Mouse (Mus musculus) left cerebral cortex, adult 9 months (tissue): Measurements from ENCODE around the gene Ugt1a10.
"Not testable (repeated sequence)": the region's sequence is repeated elsewhere in the genome, so short reads cannot be mapped to it uniquely, and the experiment has no call there.

Experiments used
- DNase-seq, 2 experiments: peaks; one replicate each; pipeline ENCODE4 v3.0.0; 2022; ENCODE audit warnings: low spot score in 2 of 2

Ugt1a10 gene

DNA sequence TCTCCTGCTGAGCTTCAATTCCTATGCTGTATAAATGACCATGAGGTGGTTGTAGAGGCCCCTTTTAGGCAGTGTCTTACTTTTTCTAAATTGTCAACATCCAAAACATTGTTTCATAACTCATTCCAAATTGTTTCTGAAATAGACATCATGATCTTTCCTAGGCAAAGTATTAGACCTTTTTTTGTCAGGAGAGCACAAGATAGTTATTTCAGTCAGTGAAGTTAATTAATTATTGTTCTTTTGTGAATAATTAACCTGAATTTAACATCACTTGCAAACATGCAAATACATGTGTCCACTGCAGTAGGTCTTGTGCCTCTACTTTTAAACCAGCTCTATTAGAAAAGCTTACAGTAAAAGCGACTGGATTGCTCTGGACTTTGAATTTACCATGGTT lies at the start of gene Ugt1a10:
Gene Ugt1a10 (plus strand): TSS at position 301 of the 400 bp plus-strand sequence.
- DNase-seq = no peak

DNA sequence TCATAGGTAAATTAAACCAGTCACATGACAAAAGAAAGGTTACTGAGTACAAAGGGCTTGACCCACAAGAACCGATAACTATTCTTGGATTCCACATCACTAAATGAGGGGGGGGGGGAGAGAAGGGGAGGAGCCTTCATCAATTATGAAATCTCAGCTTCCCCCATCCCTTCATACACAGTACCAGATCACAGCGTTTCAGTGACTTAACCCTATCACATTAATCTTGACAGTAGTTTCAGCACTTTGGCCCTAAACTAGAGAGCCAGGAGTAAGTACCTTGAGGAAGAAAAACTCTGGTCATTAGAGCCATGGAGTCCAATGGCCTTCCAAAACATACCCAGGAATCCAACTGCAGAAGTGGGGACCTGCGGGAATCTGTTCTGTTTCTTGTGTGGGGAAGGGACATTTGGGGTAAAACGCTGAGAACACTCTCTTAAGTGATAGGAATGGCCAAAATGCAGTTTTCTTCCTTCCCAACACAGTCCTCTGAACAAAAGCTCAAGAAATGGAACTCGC lies 47.4 kb upstream of the Ugt1a10 start:
- DNase-seq = no peak

DNA sequence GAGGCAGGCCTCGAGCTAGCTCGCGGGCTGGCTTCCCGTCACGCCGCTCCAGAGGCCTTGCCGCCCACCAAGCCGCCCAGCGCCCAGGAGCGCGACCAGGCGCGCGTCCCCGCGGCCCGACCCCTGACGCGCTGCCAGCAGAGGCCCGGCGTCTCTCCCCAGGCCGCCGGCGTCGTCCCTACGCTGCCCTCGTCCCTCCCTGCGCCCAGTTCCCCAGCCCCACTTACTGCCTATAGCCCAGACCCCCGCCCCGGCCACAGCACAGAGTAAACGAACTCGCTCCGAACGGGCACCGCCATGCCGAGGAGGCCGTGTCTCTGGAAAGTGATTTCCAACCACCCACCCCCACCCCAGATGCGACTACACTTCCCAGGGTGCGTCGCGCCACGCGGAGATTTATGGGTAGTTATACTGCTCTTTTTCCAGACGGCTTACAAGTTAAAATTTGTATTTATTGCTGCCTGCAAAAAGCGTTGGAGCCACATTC lies 46.9 kb upstream of the Ugt1a10 start, which contains the start of gene Usp40:
Gene Usp40 (minus strand): TSS at position 341 of the 487 bp plus-strand sequence.
- peak; percentile 25 to 74 for DNase-seq

DNA sequence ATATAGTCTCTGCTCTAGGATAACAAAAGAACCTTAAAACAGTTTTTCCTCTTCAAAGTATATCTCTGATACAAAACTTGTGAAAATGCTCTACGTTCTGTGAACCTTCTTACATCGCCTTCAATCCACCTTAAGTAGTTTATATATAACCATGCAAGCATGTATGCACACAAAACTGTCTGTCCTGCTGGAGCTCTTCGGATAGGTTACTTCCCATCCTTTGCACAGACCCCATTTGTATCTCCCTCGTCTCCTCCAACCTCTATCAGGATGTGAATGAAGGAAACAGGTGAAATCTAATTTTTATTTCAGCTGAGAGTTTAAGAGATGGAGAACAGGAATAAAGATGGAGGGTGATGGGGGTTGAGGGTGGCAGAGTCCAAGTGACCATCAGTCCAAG lies 46.5 kb upstream of the Ugt1a10 start:
- no peak for DNase-seq

DNA sequence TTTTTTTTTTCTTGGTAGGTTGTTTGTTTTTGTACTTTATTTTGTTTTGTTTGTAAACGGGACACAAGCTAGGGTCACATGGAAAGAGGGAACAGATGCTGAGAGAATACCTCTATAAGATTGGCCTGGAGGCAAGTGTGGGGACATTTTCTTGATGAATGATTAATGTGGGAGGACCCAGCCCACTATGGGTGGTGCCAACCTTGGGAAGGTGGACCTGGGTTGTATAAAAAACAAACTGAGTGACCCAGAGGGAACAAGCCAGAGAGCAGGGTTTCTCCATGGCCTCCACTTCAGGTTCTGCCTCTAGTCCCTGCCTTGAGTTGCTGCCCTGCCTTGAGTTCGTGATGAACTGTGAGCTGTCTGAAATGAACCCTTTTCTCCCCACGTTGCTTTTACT lies 45.7 kb upstream of the Ugt1a10 start:
- no peak for DNase-seq

DNA sequence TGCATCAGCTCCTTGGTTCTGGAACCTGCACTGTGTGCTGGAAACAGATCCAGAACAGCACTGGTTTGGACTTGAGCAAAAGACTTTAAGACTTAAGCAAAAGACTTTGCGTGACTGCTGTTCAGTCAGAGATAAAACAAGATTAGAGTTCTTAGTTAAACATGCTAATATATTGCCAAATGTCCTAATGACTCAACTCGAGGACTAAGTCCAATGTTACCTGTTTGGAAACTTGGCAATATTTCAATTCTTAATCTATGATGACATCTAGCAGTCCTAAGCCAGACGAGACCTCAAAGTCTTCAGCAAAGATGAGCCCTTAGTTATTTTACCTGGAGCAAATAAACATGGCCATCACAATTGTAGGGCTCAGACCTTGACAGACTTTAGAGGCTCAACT lies 41.5 kb upstream of the Ugt1a10 start:
- no peak for DNase-seq

DNA sequence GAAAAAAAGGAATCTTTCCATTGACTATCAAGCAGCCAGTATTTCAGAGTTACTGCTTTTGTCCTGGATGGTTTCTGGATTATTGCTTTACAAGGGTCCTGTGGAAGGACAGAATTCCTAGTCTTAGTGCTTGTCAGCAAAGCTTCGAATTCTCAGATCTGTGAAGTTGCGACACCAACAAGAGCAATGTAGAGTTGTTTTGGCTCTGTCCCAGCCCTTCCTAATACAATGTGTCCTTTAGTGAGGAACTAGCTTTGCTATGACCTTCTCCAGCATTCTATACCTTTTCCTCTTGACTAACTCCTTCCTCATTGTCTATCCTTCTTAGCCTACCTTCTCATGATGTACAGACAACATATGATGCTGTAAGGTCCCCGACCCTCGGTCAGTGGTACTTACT lies 41.0 kb upstream of the Ugt1a10 start:
- DNase-seq = no peak

DNA sequence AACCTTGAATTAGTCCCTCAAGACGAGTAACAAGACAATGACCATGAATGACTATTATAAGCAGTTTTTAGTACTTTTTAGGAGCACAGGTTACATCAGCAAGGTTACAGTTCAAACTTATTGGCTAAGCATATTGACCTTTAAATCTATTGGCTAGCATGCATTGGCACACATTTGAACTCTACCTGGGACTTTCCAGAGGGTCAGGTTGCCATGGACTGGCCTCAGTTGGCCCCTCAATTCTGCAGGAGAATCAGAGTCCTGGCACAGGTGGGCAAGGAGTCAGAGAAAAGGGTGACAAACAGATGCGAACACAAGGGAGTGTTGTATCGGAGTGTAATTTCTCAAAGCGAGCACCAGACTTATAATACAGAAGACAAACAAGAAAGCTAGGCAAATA lies 40.5 kb upstream of the Ugt1a10 start:
- no peak for DNase-seq

DNA sequence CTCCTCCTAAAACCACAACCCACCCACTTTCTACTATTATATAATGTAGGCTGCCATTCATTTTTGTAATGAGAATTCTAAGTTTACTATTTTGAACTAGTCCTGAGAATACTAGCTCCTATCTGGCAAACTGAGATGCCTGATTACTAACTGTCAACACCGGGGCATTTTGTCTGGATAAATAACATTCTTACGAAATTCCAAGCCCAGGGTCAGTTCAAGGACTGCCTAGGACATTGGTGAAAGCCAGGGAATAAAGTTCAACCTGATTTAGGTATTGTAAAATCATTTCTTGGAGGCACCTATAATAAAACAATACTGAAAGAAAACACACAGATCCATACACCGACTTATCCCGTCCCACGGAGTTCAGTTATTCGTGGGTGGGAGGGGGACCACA lies 39.8 kb upstream of the Ugt1a10 start:
- DNase-seq = no peak

DNA sequence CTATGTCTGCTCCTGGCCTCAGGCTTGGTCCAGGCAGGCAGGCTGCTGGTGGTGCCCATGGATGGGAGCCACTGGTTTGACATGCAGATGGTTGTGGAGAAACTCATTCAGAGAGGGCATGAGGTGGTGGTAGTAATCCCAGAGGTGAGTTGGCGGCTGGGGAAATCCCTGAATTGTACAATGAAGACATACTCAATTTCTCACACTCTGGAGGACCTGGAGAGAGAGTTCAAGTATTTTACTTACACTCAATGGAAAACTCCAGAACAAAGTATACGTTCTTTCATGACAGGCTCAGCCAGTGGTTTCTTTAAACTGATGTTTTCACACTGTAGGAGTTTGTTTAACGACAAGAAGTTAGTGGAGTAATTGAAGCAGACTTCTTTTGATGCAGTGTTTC lies 29.9 kb upstream of the Ugt1a10 start:
- DNase-seq = not testable (repeated sequence)

DNA sequence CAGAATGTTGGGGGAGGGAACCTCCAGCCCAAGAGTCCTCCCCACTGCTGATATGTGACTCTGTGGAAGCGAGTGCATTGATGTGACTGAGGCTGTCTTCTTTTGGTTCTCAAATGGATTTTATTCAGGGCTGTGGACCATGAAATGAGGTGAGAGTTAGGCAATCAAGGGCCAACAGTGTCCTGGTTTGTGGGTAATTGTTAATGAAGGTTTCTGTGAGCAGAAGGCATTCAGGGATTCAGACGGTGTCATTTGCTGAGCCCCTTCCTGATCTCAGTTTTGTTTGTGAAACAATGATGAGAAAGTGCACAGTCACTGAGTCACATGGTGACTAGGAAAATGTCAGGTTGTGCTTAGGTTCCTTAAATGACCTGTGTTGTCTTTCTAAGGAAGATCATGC lies 12.1 kb upstream of the Ugt1a10 start:
- not testable (repeated sequence) for DNase-seq

DNA sequence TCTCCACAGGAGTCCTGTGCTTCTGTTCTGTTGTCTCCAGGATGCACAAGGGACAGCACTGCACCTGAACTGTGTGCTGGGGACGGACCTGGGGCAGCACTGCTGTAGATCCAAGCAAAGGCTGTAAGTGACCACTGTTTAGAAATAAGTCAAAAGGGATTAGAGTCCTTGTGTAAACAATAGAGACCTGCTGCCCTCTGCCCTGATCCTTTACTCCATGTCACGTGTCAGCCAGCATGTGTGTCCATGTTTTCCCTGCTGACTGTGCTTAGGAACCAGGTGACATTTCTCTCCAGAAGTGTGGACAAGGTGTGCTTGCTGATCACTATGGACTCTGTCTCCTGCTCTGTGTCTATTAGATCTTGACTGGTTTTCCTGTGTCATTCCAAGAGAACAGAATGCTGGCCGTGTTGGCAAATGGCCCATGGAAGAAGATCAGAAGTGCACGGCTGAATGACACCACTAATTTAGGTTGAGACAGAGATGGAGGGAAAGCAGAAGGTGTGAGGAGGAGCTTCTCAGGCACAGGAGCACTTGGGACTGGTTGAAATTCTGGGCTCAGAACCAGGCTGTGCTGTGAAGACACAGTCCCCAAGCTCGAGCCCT lies 10.3 kb upstream of the Ugt1a10 start:
- DNase-seq = not testable (repeated sequence)

DNA sequence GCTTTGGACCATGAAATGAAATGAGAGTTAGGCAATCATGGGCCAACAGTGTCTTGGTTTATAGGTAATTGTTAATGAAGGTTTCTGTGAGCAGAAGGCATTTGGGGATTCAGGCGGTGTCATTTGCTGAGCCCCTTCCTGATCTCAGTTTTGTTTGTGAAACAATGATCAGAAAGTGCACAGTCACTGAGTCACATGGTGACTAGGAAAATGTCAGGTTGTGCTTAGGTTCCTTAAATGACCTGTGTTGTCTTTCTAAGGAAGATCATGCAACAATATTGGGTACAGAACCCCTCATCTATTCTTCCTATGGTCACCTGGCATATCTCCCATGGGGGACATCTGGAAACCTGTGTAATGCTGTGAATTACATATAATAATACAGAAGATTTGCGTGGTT lies 7.8 kb upstream of the Ugt1a10 start:
- not testable (repeated sequence) for DNase-seq

DNA sequence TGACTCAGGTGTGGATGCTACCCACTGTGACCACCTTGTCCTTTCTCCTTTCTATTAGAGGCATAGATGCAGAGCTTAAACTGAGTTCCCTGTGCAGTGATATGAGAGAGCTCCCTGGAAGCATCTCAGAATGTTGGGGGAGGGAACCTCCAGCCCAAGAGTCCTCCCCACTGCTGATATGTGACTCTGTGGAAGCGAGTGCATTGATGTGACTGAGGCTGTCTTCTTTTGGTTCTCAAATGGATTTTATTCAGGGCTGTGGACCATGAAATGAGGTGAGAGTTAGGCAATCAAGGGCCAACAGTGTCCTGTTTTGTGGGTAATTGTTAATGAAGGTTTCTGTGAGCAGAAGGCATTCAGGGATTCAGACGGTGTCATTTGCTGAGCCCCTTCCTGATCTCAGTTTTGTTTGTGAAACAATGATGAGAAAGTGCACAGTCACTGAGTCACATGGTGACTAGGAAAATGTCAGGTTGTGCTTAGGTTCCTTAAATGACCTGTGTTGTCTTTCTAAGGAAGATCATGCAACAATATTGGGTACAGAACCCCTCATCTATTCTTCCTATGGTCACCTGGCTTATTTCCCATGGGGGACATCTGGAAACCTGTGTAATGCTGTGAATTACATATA lies 11.4 kb downstream of the Ugt1a10 start:
- not testable (repeated sequence) for DNase-seq

DNA sequence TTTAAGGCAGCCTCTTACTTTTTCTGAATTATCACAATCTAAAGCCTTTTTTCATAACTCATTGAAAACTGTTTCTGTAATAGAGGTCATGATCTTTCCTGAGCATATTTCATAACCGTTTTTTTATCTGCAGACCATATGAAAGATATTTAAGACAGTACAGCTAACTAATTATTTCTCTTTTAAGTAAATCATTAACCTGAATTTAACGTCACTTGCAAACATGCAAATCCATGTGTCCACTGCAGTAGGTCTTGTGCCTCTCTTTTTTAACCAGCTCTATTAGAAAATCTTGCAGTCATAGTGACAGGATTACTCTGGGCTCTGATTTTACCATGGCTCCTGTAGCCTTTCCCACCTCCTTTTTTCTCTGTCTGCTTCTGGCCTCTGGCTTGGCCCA lies 15.3 kb downstream of the Ugt1a10 start, which contains the start of gene Ugt1a9:
Gene Ugt1a9 (plus strand): TSS at position 306 of the 400 bp plus-strand sequence.
- no peak for DNase-seq

DNA sequence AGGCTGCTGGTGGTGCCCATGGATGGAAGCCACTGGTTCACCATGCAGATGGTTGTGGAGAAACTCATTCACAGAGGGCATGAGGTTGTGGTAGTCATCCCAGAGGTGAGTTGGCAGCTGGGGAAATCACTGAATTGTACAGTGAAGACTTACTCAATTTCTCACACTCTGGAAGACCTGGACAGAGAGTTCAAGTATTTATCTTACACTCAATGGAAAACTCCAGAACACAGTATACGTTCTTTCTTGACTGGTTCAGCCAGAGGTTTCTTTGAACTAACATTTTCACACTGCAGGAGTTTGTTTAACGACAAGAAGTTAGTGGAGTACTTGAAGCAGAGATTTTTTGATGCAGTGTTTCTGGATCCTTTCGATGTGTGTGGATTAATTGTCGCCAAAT lies 15.7 kb downstream of the Ugt1a10 start:
- DNase-seq = no peak

DNA sequence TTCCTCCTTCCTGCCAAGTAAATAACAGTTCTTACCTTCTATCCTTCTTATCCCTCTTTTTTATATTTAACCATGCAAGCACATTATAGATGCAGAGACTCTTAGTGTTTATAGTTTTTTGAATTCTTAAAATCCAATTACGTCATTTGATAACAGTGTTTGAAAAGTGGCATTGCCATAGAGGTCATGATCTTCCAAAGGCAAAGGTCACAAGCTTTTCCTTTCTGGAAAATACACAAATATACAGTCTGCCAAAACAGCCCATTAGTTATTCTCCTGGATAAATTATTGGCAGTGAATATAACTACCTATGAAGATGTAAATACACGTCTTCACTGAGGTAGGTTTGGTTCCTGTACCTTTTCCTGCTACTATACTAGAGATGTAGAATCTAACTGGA lies 19.3 kb downstream of the Ugt1a10 start:
- no peak for DNase-seq

DNA sequence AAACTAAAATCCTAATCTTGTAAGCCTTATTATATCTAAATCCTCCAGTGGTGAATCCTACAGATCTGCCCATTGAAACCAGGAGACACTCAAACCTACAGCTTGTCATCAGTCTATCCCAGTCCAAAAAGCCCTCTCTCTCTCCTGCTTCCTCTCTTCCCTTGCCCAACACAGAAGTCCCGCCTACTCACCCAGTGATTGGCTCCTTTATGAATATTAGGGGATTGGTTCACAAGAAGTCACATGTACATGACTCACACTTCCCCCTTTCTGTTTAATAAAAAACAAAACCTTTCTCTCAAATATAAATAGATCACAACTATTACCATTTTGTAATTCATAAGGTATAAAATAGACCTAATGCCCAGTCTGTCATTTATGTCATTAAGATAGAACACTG lies 21.9 kb downstream of the Ugt1a10 start:
- DNase-seq = no peak

DNA sequence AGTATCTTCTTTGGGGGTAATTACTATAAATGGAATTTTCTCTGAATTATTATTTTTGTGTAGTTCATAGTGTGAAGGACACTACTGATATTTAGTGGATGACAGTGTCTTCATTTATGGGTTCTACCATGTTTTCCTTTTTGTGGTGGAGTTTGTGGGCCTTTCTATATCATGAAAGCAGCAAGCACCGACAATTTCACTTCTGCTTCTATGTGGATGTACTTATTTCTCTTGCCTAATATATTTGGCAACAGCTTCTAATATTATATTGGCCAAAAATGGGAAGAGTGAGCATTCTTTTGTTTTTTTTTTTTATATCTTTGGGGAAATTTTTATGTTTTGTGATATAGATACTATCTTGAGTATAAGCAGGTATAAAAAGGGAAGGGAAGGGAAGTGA lies 26.5 kb downstream of the Ugt1a10 start:
- no peak for DNase-seq

DNA sequence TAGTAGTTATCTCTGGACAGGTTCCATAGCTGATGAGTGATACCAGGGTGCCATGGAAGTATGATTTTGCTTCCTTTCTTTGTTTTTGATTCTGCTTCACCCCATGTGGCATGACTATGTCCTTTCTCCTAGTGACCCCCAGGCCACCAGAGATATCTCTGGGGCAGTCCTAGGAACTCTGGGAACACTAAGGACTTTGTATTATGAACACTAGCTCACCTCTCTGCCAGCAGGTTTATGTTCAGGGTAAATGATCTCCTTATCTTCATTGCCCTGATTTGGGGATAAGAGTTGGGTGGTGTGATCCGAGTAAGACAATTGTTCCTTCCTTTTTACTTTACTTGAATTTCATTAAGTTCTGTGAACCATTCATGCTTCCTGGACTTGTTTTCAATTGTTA lies 30.9 kb downstream of the Ugt1a10 start:
- no peak for DNase-seq

DNA sequence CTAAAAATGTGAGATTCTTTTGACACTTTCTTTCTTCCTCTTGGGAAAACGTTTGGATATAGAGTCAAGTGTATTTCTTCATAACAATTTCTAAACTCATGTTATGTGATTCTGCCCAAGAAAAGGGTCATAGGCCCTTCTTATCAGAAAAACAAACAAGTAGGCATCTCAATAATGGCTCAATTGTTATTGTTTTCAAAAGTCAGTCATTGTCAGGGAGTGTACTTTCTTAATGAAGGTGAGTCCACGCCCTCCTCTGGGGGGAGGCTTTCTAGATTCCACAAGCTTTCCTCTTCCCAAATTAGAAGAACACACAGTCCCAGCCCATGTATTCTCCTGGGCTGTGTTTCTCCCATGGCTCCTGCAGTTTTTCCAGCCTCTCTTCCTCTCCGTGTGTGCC lies 32.3 kb downstream of the Ugt1a10 start, which contains the start of gene Ugt1a8:
Gene Ugt1a8 (plus strand): TSS at position 301 of the 400 bp plus-strand sequence.
- no peak for DNase-seq

DNA sequence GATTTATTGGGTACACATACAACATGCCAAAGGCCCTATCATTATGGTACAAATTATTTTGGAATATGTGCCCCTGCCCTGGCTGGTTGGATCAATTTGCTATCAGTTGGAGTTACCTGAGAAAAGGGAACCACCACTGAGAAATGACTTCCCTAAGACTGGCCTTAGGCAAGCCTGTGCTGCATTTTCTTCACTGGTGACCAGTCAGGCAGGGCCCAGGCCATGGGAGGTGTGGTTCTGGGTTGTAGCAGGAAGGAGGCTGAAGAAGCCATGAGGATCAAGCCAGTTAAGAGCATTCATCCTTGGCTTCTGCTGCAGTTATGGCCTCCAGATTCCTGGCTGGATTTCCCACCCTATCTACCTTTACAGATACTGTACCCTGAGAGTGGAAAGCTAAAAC lies 37.2 kb downstream of the Ugt1a10 start:
- no peak for DNase-seq

DNA sequence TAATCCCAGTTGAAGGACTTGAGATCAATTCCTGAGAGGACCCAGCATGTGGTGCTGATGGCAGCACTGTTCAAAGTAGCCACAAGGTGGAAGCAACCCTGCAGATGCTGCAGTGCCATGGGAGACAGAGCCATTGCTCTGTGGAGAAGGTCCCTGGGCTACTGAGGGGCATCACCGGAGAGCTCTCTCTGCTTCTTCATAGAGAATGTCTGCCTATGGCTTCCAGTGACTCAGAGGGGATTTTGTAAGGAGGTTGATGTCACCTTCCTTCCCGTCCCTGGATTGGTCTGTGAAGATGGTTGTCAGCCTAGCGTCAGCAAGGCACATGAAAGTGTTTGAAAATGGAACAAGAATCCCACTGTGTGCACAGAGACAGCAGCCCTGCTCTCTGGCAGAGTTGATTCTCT lies 39.1 kb downstream of the Ugt1a10 start:
- DNase-seq = not testable (repeated sequence)
